Mouse (Mus musculus) gastrocnemius, postnatal 36 days (tissue): ENCODE results near the gene Tango6. TPM values are rescaled to one million over a fixed set of nuclear protein-coding genes. Genes with fewer than 3 reads are reported as not detected.
"Not testable (repeated sequence)": the region's sequence is repeated elsewhere in the genome, so short reads cannot be mapped to it uniquely, and the experiment has no call there.

Experiments used
- DNase-seq, 2 experiments: peaks; one replicate each; pipeline ENCODE4 v3.0.0; 2022
- intact Hi-C: fragments of 180-260 bp; cut with DNase I; formaldehyde crosslinking; loops from one replicate; pipeline ENCODE4 v1.15.1; 2025
- total RNA-seq, 2 experiments: library from RNA; stranded (reverse); gene quantifications; 2 replicates each; pipeline ENCODE4 v1.2.3; 2021

Gene Tango6
- total RNA-seq, 2 experiments from 2014 or later: 10.2 to 11.5 TPM

DNA sequence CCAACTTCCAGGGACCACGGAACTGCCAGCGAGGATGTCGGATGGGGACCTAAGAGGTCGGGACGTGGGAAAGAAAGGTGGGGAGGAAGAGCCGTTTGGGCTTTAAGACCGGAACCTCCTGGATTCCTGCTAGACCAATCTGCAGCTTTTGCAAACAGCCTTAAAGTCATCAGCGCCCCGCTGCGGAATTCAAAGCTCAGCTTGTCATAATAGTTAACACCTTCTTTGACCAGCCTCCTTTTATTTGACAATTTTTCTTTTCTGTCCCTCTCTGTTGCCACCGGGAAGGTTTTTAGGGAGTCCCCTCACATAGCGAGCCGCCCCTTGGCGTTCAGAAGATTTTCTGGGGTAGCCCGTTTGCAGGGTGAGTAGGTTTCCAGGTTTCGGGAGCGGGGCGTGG lies 187.2 kb downstream of the Tango6 start, which contains the start of gene Has3:
Gene Has3 (plus strand): TSS at position 192 of the 400 bp plus-strand sequence.
- no peak for DNase-seq
- intact Hi-C loops: loop anchor here (5.0 kb wide), 1 partner anchor 153 kb away; no protein-coding TSS in a partner anchor

DNA sequence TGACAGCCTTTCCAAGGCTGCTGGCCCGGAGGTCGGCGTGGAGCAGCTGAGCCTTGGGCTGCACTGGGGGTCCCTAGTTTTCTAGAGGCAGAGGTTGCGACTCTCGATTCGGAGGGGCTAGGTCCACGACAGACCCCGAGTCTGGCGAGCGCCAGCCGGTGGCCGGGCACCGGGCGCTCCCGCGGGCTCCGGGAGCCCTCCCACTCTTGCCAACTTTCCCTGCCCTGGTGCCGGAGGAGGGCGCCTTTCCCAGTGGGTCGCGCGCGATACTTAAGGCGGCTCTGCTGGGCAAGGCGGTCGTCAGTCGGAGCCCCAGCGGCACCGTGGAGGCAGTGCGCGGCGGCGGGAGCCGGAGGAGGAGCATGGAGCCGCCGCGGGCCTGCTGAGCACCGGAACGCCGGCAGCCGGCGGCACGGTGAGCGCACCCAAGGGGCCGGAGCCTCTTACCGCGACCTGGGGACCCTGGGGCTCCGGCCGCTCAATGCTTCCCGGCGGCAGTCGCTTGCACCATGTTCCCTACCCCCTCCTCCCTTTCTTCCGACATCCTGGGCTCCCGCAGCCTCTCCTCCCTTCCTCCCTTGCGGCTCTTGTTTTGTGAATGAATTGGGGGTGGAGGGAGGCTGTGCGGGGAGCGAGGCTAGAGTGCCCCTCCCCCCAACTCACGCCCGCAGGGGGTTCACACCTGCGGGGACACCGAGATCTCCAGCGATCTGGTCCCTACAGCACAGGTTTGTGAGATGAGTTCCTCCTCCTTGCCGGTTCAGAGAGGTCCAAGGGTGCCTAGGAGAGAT lies 187.9 kb downstream of the Tango6 start:
- intact Hi-C loops: loop anchor here (5.0 kb wide), 1 partner anchor 153 kb away; no protein-coding TSS in a partner anchor
- peak; percentile 43 to 56 for DNase-seq

DNA sequence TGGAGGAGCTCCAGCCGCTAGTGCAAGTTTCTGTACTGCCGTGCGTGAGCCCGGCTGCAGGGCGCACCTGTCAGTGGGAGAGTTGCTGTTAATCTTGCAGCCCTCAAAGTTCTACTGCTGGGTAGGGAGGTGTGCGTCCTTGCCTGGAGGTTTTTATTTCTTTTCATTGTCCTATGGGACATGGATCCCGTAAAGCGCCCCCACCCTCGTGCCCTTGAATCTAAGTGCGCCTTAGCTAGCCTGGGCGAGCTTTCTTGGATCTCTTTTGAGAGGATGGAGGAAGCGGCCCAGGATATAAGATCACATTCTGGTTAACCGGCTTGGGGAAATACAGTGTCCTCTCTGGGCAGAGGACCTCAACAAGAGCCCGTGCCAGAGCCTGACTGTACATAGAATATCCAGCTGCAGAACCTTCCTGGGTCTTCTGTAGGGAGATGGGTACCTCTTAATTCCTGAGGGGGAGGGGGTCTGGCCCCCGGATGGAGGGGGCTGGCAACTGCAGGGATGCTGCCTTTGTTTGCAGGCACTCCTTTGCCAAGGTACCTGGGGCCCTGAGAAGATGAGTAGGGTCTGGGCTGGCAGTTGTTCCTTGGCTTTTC lies 188.6 kb downstream of the Tango6 start:
- intact Hi-C loops: loop anchor here (5.0 kb wide), 1 partner anchor 154 kb away; no protein-coding TSS in a partner anchor
- DNase-seq: no peak

DNA sequence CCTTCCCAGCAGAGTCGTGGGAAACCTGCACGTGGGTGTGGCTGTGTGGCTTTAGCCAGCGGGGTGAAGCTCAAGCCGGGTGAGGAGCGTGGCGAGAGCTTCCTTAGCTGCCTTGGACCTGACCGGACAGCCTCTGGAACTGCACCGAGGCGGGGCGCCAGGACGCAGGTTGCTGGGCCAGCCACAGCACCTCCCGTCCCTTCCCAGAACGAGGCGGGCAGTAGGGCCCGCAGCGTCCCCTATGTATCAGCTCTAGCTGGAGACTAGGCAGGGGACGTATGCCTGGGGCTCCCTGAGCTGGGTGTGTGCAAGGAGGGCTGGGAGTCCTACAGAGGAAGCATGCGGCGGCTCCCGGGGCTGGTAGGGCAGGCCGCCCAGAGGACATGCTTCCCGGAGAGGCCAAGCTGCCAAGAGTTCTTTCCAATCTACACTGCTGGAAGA lies 189.1 kb downstream of the Tango6 start:
- intact Hi-C loops: loop anchor here (5.0 kb wide), 1 partner anchor 155 kb away; no protein-coding TSS in a partner anchor
- DNase-seq: peak; percentile 53 to 63

DNA sequence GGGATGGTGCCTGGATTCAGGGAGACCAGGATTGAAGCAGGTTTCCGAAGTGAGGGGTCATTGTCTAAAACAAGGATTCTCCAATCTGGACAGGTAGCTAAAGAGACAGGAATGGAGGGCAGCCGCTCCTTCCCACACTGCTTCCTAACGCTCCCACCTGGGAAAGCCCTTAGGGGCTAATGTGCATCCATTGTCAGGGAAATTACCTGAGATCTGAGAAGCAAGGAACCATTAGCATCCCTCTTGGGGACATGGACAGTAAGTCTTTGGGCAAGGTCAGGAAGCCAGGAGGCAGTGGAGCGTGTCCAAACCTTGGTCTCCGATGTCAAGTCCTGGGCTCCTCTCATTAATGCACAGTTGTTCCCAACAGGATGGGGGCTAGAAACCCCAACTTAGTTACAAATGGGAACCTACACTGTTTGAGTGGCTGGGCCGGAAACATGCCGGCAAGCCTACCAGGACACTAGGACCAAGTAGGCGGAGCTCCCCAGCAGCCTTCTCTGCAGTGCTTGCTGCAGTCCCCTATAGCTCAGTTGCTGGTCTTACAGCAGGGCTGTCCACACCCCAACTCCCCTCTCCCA lies 189.7 kb downstream of the Tango6 start:
- intact Hi-C loops: loop anchor here (5.0 kb wide), 1 partner anchor 155 kb away; no protein-coding TSS in a partner anchor
- no peak for DNase-seq

DNA sequence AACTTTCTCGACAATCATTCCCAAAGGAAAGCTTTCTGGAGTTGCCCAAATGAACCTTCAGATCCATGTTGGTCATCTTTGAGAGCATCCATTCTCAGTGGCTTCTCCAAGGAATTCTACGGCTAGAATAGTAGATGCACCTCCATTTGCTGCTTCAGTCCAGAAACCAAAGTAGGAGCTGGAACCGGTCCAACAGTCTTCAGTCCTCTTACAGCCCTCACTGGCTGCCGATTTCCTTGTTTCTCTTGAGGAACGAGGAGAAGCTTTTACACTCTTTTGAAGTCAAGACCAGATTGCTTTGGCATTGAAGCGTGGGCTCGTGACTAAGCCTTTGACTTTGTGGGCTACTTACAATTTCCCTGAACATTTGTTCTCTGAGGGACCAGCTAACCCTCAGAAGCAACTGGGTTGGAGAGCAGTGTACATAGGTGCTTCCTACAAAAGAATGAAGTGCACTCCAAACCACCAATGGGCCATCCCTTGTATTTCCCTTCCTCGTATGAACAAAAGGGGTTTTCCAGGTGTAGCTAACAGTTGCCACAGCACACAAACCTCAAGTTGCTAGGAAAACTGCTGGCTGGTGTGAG lies 197.3 kb downstream of the Tango6 start:
- intact Hi-C loops: no loop called here
- no peak for DNase-seq

DNA sequence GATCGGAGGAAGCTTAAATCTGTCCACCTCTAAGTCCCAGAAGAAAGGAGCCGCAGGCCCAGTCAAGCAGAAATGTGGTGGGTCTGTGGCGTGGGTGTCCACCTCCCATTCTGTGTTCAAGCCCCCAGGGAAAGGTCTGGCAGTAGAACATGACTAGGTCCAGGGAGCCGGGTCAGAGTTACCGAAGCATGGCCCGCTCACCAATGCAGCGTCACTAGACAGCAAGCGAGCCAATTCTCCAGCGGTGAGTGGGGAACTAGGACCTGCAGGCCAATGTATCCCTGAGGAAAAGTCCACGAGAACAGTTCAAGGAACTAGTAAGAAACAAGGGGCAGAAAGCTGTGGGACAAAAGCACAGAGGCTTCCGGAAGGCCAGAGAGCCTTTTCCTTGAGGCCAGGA lies 201.2 kb downstream of the Tango6 start:
- DNase-seq, intact Hi-C loops: not testable (repeated sequence)

DNA sequence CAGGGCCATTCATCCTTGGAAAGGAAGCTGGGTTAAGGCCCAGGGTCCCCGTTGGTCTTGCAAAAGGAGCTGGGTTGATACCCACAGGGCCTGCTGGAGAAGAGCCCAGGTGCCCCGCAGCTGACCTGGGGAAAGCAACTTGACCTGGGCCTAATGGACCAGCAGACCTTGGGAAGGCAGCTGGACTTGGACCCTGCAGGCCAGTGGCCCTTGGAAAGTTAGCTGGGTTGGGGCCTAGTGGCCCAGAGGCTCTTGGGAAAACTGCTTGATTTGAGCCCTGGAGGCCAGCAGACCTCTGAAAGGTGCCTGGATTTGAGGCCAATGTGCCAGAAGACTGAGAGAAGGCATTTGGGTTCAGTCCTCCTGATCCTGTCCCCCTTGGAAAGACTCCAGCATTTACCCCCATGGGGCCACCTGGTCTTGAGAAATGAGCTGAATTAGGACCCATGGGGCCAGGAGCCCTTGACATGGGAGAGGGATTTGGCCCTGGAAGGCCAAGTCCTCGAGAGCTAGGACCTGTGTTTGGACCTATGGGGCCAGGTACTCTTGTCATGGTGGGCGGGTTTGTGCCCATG lies 202.0 kb downstream of the Tango6 start:
- DNase-seq, intact Hi-C loops: not testable (repeated sequence)

DNA sequence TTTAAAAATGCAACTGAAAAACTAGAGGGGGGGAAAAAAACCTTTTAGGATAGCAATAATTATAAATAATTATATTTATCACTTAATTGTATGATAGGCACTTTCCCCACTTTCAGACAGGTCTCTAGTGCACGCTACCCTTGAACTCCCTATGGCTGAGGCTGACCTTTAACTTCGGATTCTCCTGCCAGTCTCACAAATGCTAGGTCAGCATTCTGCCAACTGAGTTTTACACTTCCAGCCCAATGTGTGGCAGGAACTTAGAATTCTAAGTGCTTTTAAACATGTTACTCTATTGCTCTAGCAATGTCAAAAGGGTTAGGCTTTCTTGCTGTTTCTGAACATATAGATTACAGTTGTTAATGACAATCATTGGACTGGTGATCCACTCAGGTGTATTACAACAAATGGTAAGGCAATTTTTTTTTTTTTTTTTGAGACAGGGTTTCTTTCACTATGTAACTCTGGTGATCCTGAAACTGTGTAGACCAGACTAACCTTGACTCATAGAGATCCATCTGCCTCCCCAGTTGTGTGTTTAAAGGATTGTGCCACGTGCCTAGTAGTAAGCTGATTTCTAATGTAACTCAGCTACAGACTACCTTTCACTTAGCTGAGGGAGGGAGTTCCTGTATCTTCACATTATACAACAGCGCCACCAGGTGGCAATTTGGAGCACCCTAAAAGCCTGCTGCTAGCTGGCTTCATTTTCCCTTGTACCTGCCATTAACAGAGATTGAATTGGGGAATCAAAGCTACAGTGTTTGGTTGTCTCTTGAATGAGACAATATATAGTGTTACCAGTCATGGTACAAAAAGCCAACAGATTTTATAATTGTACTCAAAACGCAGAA lies 204.7 kb downstream of the Tango6 start:
- peak in 1 of 2 experiments; percentile 74 for DNase-seq
- intact Hi-C loops: loop anchor here (1.0 to 2.0 kb wide), 3 partner anchors 171 to 199 kb away; no protein-coding TSS in a partner anchor

DNA sequence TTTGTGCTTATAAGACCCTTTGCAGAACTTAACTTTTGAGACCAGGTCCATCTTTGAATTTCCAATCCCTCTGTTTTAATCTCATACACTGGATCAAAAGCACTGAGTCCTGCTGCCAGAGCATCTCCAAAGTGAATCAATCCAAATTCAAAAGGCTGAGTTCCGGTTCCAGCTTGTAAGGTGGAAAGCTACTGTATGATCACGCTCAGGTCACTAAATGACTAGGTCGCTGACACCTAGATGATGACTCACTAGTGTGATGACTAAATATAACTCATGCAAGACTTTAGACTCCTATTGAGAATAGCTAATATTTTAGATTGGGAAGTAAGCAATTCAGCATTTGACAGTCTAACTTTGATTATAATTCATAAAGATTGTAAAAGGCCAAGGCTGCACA lies 205.9 kb downstream of the Tango6 start:
- intact Hi-C loops: loop anchor here (1.0 kb wide), 1 partner anchor 190 kb away; no protein-coding TSS in a partner anchor
- DNase-seq: no peak

DNA sequence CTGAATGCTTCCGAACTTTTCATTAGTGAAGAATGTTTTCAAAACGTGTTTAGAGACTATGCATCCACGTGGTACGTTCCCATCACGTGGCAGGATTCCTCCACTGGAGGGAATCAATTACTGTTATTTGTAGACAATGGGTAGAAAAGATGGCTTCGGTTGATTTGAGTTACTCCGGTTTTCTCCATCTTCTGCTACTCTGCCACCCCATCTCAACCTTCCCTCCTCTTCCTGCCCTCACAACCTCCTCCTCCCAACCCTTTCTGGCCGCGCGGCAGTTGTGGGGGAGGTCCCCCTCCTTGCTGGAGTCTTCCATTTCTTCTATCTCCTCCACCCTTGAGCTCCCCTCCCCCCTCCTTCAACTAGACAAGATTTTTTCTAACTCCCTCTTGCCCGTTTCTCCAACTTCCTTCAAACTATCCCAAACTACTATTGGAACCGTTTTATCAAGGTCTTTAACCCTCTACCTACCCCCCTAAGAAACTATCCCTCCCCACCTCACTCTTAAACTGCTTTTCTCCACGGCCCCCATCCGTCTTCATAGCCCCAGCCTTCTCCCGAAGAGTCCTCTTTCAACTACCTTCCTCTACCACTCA lies 209.4 kb downstream of the Tango6 start:
- intact Hi-C loops: no loop called here
- no peak for DNase-seq

DNA sequence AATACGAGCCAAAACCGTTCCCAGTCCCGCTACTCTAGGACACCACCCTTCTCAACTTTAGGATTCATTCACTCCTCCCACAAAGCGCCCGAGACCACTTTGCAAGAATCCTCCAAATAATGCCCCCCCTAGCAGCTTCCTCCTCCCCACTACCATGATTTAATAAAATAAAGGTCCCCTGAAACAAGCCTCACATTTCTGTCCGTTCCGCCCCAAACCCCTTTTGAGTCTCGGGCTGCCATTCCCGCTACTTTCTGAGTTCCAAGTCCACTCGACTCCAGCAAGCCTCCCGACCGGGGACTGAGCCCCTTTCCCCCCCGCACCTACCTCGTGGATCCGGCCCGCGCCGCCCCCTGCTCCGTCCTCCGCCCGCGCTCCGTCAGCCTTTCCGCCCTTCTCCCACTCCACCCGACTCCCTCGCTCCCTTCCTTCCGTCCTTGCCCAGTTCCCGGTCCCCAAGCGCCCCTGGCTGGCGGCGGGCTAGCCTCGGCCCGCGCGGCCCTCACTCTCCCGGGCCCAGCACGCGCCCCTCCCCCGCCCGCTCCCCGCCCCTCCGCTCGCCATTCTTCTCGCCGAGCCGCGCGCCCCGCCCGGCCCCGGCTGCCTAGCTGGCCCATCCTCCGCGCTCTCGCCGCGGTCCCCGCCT lies 210.1 kb downstream of the Tango6 start:
- intact Hi-C loops: no loop called here
- no peak for DNase-seq

DNA sequence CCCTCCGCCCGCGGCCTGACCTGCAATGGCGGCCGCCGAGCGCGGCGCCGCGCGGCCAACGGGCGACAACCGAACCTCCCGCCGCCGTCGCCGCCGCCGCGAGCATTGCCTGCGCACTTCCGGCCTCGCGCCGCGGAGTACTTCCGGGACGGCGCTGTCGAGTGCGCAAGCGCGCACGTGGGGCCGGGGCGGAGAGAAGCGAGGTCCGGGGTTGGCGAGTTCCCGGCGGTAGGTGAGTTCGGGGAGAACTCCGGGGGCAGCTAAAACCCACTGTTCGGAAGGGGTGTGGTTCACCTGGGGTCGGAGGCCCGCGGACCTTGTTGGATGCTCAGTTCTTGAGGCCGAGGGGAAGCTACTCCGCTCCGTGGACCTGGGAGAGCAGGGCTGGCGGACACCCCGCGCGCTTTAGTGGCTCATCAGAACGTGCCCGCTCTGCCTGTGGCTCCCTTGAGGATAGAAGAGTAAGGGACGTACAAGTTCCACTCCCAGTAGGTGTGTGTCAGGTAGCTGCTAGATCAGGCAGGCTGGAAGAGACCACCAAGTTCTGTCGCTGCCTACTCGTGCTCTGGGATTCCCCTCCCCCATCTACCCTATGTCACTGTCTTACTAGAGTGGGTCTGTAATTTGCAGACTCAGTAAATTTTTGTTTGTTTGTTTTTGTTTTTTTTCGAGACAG lies 210.8 kb downstream of the Tango6 start, which contains the start of gene Utp4:
Gene Utp4 (plus strand): TSS at position 156 of the 676 bp plus-strand sequence.
- intact Hi-C loops: no loop called here

DNA sequence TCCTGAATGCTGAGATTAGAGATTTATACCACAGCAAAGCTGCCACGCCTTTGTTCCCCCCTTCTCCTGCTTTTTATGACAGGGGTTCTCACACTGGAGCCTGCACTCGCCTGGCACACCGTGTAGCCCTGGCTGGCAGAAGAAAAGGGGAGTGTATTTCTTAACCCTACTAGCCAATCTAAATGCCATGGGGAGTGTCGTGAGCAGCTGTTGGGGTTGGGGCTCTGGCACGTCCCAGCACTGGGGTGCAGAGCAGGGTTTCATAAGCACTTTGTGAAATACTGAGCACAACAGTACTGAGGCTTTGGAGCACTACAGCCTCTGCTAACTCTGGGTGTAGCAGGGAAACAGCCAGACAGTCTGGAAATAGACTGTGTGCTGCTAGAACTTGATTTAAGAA lies 216.6 kb downstream of the Tango6 start:
- DNase-seq: no peak

More for the DNA sequence above, 210.8 kb downstream of the Tango6 start, which contains the start of gene Utp4:
- DNase-seq: peak; percentile 78 to 79

More for the DNA sequence above, 216.6 kb downstream of the Tango6 start:
- intact Hi-C loops: no loop called here
